Mouse (Mus musculus) MEL (cell line): ENCODE measurements around the gene Flt3l.

Source experiments
- CTCF ChIP-seq, 3 experiments: IDR thresholded peaks in 2 of 3; conservative IDR thresholded peaks in 1 of 3; 2 replicates each; pipeline ENCODE4 v1.5.1; 2011 to 2012; ENCODE audit warnings: low read length in 3 of 3, low read depth in 2 of 3, mild to moderate bottlenecking in 2 of 3, improper control_type of control experiment in 1 of 3, inconsistent platforms in 1 of 3, mixed read lengths in 1 of 3, moderate library complexity in 1 of 3; ENCODE audit not compliant: control insufficient read depth in 1 of 3, insufficient read depth in 1 of 3, poor library complexity in 1 of 3, severe bottlenecking in 1 of 3
- ELF1 ChIP-seq: IDR thresholded peaks from 2 replicates; pipeline ENCODE4 v1.6.1; 2014; ENCODE audit warnings: low read depth, mild to moderate bottlenecking, inconsistent platforms, low read length, improper control_type of control experiment, moderate library complexity
- EP300 ChIP-seq, 2 experiments: IDR thresholded peaks; 2 replicates each; pipeline ENCODE4 v1.6.1; 2011; ENCODE audit warnings: improper control_type of control experiment in 2 of 2, low read length in 2 of 2, low read depth in 1 of 2, mild to moderate bottlenecking in 1 of 2
- JUND ChIP-seq: IDR thresholded peaks from 2 replicates; pipeline ENCODE4 v1.6.1; 2011; ENCODE audit warnings: low read depth, mild to moderate bottlenecking, improper control_type of control experiment, low read length
- MYB ChIP-seq: IDR thresholded peaks from 2 replicates; pipeline ENCODE4 v1.6.1; 2011; ENCODE audit warnings: mild to moderate bottlenecking, low read depth, low read length, improper control_type of control experiment
- POLR2AphosphoS5 ChIP-seq: IDR thresholded peaks from 2 replicates; pipeline ENCODE4 v1.6.1; 2012; ENCODE audit warnings: low read depth, borderline replicate concordance, mild to moderate bottlenecking, inconsistent platforms, low read length, moderate library complexity, mixed read lengths
- USF1 ChIP-seq: IDR thresholded peaks from 2 replicates; pipeline ENCODE4 v1.6.1; 2014; ENCODE audit warnings: low read depth, mild to moderate bottlenecking, inconsistent platforms, low read length, improper control_type of control experiment, moderate library complexity
- ZC3H11A ChIP-seq: IDR thresholded peaks from 2 replicates; pipeline ENCODE4 v1.6.1; 2012; ENCODE audit warnings: low read depth, mild to moderate bottlenecking, inconsistent platforms, low read length, improper control_type of control experiment
- ZKSCAN1 ChIP-seq: IDR thresholded peaks from 2 replicates; pipeline ENCODE4 v1.6.1; 2012; ENCODE audit warnings: low read depth, mild to moderate bottlenecking, inconsistent platforms, low read length, improper control_type of control experiment, moderate library complexity
- ZMIZ1 ChIP-seq: IDR thresholded peaks from 2 replicates; pipeline ENCODE4 v1.6.1; 2012; ENCODE audit warnings: low read depth, mild to moderate bottlenecking, inconsistent platforms, low read length, improper control_type of control experiment, moderate library complexity

- TF ChIP-seq EP300 (IDR thresholded peaks at IDR 0.05; ENCODE audit: low read depth in 1 of 2, low read length in 2 of 2) (no peak), CTCF (IDR thresholded peaks at IDR 0.05 in 2 of 3, conservative IDR thresholded peaks at IDR 0.05 in 1 of 3; ENCODE audit: control insufficient read depth in 1 of 3, insufficient read depth in 1 of 3, low read depth in 2 of 3, low read length in 3 of 3, poor library complexity in 1 of 3, severe bottlenecking in 1 of 3) (no peak), ZMIZ1 (no peak), USF1 (no peak), ELF1 (no peak), ZKSCAN1 (no peak), POLR2AphosphoS5 (no peak), ZC3H11A (no peak), MYB (no peak), JUND (no peak)
Measured at GRCm38 (mm10) chr7:45180896-45181477, 44.8 kb upstream of the Flt3l start, which contains the start of gene Pth2.
